Mouse (Mus musculus) lung, embryonic 15.5 days (tissue): Measurements from ENCODE around the gene R3hdm2. TPM values are rescaled to one million over a fixed set of nuclear protein-coding genes. Genes with fewer than 3 reads are reported as not detected.
A peak's percentile ranks its signal among the peaks of the same experiment; 100 is the strongest.

Source experiments
- ATAC-seq: fragments of 200-750 bp; cut with Nextera tagmentation; 2 replicates; pipeline ENCODE4 v1.8.0; 2017; ENCODE audit warnings: moderate number of reproducible peaks, borderline replicate concordance; ENCODE audit not compliant: low FRiP score, low TSS enrichment; ENCODE audit errors: extremely low read depth
- H3K27ac ChIP-seq: fragments of 300-500 bp; sonication (generic); 2 replicates; pipeline ENCODE4 v1.5.1; 2015; ENCODE audit warnings: moderate library complexity, mild to moderate bottlenecking, inconsistent platforms
- H3K27me3 ChIP-seq: fragments of 300-500 bp; sonication (generic); 2 replicates; pipeline ENCODE4 v1.6.1; 2015; ENCODE audit warnings: inconsistent platforms
- H3K36me3 ChIP-seq: fragments of 300-500 bp; sonication (generic); 2 replicates; pipeline ENCODE4 v1.6.1; 2015; ENCODE audit warnings: inconsistent platforms
- H3K4me1 ChIP-seq: fragments of 300-500 bp; sonication (generic); 2 replicates; pipeline ENCODE4 v1.6.1; 2015; ENCODE audit warnings: inconsistent platforms
- H3K4me2 ChIP-seq: fragments of 300-500 bp; sonication (generic); 2 replicates; pipeline ENCODE4 v1.6.1; 2015; ENCODE audit warnings: inconsistent platforms, mild to moderate bottlenecking, moderate library complexity
- H3K4me3 ChIP-seq: fragments of 300-500 bp; sonication (generic); 2 replicates; pipeline ENCODE4 v1.5.1; 2015; ENCODE audit warnings: mild to moderate bottlenecking, inconsistent platforms
- H3K9ac ChIP-seq: fragments of 300-500 bp; sonication (generic); 2 replicates; pipeline ENCODE4 v1.6.1; 2015; ENCODE audit warnings: inconsistent platforms
- H3K9me3 ChIP-seq: fragments of 300-500 bp; sonication (generic); 2 replicates; pipeline ENCODE4 v1.6.1; 2016; ENCODE audit warnings: inconsistent platforms
- WGBS: fragments of 180-500 bp; shearing (Covaris S2); methylation state at CpG from one replicate; pipeline ENCODE4 v1.1.7; 2015; 5-methylcytosine and 5-hydroxymethylcytosine counted together
- polyA plus RNA-seq: library from polyadenylated mRNA; unstranded; fragments of >200 nt; fragmentation: Nextera tagmentation; extraction: Ambion mirVana; gene quantifications from 2 replicates; pipeline ENCODE4 v1.2.1, GENCODE M21; 2015

Gene R3hdm2
- 29.0 and 30.1 TPM in 2 replicates for polyA plus RNA-seq

GRCm38 (mm10) chr10:127380251-127380691, at the start of gene R3hdm2:
Gene R3hdm2 (plus strand): TSS chr10:127380327.
- under 1% methylated on average over 25 of the region's 53 CpGs for WGBS
- peak within 1 kb of the TSS; percentile 58 for H3K9ac ChIP-seq
- peak; percentile 99 for ATAC-seq

GRCm38 (mm10) chr10:127332211-127332874, 47.8 kb upstream of the R3hdm2 start:
- ATAC-seq, result no peak
- H3K27ac ChIP-seq, result no peak overlapping the region
- H3K4me3 ChIP-seq, result no peak overlapping the region
- H3K9ac ChIP-seq, result no peak overlapping the region
- peaks cover 43% of the 10 kb centered on the region for H3K36me3 ChIP-seq
- H3K27me3 ChIP-seq, result peaks cover 44% of the 10 kb centered on the region
- no peak overlapping the region for H3K4me2 ChIP-seq
- no peaks in the 10 kb centered on the region for H3K4me1 ChIP-seq
- 52% methylated on average over 31 of the region's 31 CpGs for WGBS
- no peaks in the 10 kb centered on the region for H3K9me3 ChIP-seq

More at GRCm38 (mm10) chr10:127380251-127380691, at the start of gene R3hdm2:
- H3K9me3 ChIP-seq, result no peaks in the 10 kb centered on the region
- peak within 1 kb of the TSS; percentile 95 for H3K27ac ChIP-seq
- peaks cover 11% of the 10 kb centered on the region for H3K4me1 ChIP-seq
- H3K36me3 ChIP-seq, result no peaks in the 10 kb centered on the region
- peak within 1 kb of the TSS; percentile 57 for H3K4me2 ChIP-seq
- no peaks in the 10 kb centered on the region for H3K27me3 ChIP-seq
- peak within 1 kb of the TSS; percentile 67 for H3K4me3 ChIP-seq

GRCm38 (mm10) chr10:127333152-127333551, 47.0 kb upstream of the R3hdm2 start:
- H3K4me2 ChIP-seq, result no peak overlapping the region
- no peaks in the 10 kb centered on the region for H3K4me1 ChIP-seq
- H3K36me3 ChIP-seq, result peaks cover 43% of the 10 kb centered on the region
- H3K27me3 ChIP-seq, result peaks cover 36% of the 10 kb centered on the region
- 70% methylated on average over 5 of the region's 5 CpGs for WGBS
- no peak overlapping the region for H3K27ac ChIP-seq
- H3K9ac ChIP-seq, result no peak overlapping the region
- no peak overlapping the region for H3K4me3 ChIP-seq
- ATAC-seq, result no peak
- no peaks in the 10 kb centered on the region for H3K9me3 ChIP-seq

- no peak overlapping the region for H3K4me2 ChIP-seq
- H3K4me1 ChIP-seq, result peaks cover 8% of the 10 kb centered on the region
- no peak overlapping the region for H3K9ac ChIP-seq
- no peak overlapping the region for H3K27ac ChIP-seq
- no peak overlapping the region for H3K4me3 ChIP-seq
- H3K36me3 ChIP-seq, result peaks cover 43% of the 10 kb centered on the region
- peaks cover 19% of the 10 kb centered on the region for H3K27me3 ChIP-seq
- 55% methylated on average over 1 of the region's 1 CpGs for WGBS
- H3K9me3 ChIP-seq, result no peaks in the 10 kb centered on the region
- no peak for ATAC-seq
These were observed 44.9 kb upstream of the R3hdm2 start for GRCm38 (mm10) chr10:127335271-127335670.

- H3K4me1 ChIP-seq, result peaks cover 24% of the 10 kb centered on the region
- no peak overlapping the region for H3K27ac ChIP-seq
- peaks cover 22% of the 10 kb centered on the region for H3K27me3 ChIP-seq
- no peaks in the 10 kb centered on the region for H3K9me3 ChIP-seq
- 46% methylated on average over 5 of the region's 5 CpGs for WGBS
- peaks cover 30% of the 10 kb centered on the region for H3K36me3 ChIP-seq
- H3K4me2 ChIP-seq, result no peak overlapping the region
- no peak for ATAC-seq
- H3K4me3 ChIP-seq, result no peak overlapping the region
- H3K9ac ChIP-seq, result no peak overlapping the region
These were observed 43.2 kb upstream of the R3hdm2 start for GRCm38 (mm10) chr10:127336952-127337351.

- 70% methylated on average over 6 of the region's 6 CpGs for WGBS
- no peak overlapping the region for H3K4me2 ChIP-seq
- H3K4me3 ChIP-seq, result no peak overlapping the region
- no peak overlapping the region for H3K27ac ChIP-seq
- H3K9ac ChIP-seq, result no peak overlapping the region
- H3K9me3 ChIP-seq, result no peaks in the 10 kb centered on the region
- H3K4me1 ChIP-seq, result peaks cover 26% of the 10 kb centered on the region
- no peak for ATAC-seq
- peaks cover 17% of the 10 kb centered on the region for H3K27me3 ChIP-seq
- peaks cover 24% of the 10 kb centered on the region for H3K36me3 ChIP-seq
These were observed 42.5 kb upstream of the R3hdm2 start for GRCm38 (mm10) chr10:127337536-127338099.

GRCm38 (mm10) chr10:127338930-127339682, 41.0 kb upstream of the R3hdm2 start:
- WGBS, result under 1% methylated on average over 31 of the region's 31 CpGs
- Histone ChIP-seq H3K9ac (peak overlapping the region; percentile 50), H3K27ac (peak overlapping the region; percentile 98), H3K36me3 (peaks cover 13% of the 10 kb centered on the region), H3K4me2 (peak overlapping the region; percentile 97), H3K27me3 (peaks cover 17% of the 10 kb centered on the region), H3K9me3 (no peaks in the 10 kb centered on the region), H3K4me1 (peaks cover 26% of the 10 kb centered on the region), H3K4me3 (peak overlapping the region; percentile 61)
- peak; percentile 58 for ATAC-seq

GRCm38 (mm10) chr10:127339683-127340576, 40.2 kb upstream of the R3hdm2 start:
- ATAC-seq, result peak; percentile 68

GRCm38 (mm10) chr10:127340577-127341359, 39.4 kb upstream of the R3hdm2 start:
- Histone ChIP-seq H3K4me2 (peak overlapping the region; percentile 97), H3K4me1 (peaks cover 26% of the 10 kb centered on the region), H3K9me3 (no peaks in the 10 kb centered on the region), H3K36me3 (peaks cover 11% of the 10 kb centered on the region), H3K27me3 (peaks cover 17% of the 10 kb centered on the region), H3K4me3 (peak overlapping the region; percentile 61), H3K27ac (peak overlapping the region; percentile 98), H3K9ac (peak overlapping the region; percentile 49)
- peak; percentile 8; the same call in 1 of the 2 replicates for ATAC-seq
- 1% methylated on average over 27 of the region's 27 CpGs for WGBS

More at GRCm38 (mm10) chr10:127339683-127340576, 40.2 kb upstream of the R3hdm2 start:
- Histone ChIP-seq H3K27me3 (peaks cover 17% of the 10 kb centered on the region), H3K36me3 (peaks cover 11% of the 10 kb centered on the region), H3K9me3 (no peaks in the 10 kb centered on the region), H3K4me3 (peak overlapping the region; percentile 61), H3K9ac (peak overlapping the region; percentile 50), H3K4me1 (peaks cover 26% of the 10 kb centered on the region), H3K4me2 (peak overlapping the region; percentile 97), H3K27ac (peak overlapping the region; percentile 98)
- WGBS, result under 1% methylated on average over 40 of the region's 42 CpGs

- peaks cover 26% of the 10 kb centered on the region for H3K4me1 ChIP-seq
- 0% methylated on average over 8 of the region's 11 CpGs for WGBS
- peaks cover 17% of the 10 kb centered on the region for H3K27me3 ChIP-seq
- ATAC-seq, result no peak
- H3K36me3 ChIP-seq, result peaks cover 8% of the 10 kb centered on the region
- peak overlapping the region; percentile 98 for H3K27ac ChIP-seq
- H3K9me3 ChIP-seq, result no peaks in the 10 kb centered on the region
- peak overlapping the region; percentile 49 for H3K9ac ChIP-seq
- peak overlapping the region; percentile 61 for H3K4me3 ChIP-seq
- peak overlapping the region; percentile 97 for H3K4me2 ChIP-seq
These were observed 38.8 kb upstream of the R3hdm2 start for GRCm38 (mm10) chr10:127341360-127341690.
